Mouse (Mus musculus) mature B cell (primary cell): ENCODE measurements around the gene Olfr132.
"Not testable (repeated sequence)": the region's sequence is repeated elsewhere in the genome, so short reads cannot be mapped to it uniquely, and the experiment has no call there.

ENCODE experiments used
- in situ Hi-C: fragments of 300-500 bp; cut with MboI; formaldehyde crosslinking; loops from 2 replicates; pipeline ENCODE4 v1.14.3; 2019

The Olfr132 gene

DNA sequence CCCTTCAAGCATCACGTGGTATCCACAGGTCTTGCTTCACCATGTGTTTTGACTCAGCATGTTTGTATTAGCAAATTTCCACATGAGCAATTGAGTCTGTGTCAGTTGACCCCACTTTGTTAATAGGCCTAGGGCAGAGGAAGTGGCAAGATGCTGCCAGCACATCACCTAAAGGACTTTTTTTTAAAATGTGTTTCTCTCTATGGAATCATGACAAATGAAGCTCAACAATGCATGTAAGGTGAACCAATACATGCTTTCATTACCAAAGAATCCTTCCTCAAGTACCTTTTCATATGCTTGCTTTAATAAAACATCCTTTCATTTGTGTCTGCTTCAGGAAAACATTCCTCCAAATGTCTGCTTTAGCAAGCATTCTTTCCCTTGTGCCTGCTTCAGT lies at the start of gene Olfr132:
Gene Olfr132 (minus strand): TSS at position 101 of the 400 bp plus-strand sequence.
- in situ Hi-C loops: no loop called here

DNA sequence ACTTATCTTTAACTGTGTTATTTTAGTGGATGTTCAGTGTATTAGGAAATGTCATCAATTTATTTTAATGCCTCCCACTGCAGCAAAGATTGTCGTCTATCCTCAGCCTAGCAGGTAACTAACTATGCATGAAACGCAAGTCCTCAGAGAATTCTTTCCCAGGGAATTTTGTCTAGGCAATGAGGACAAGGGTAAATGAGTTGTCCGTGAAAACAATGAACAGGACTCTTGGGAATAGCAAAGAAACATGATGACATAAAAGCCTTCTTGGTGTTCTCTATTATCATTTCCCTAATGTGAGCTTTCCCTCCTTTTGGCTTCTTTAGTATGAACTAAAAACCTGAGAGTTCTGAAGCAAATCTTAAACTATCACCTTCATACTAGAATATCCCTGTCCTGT lies 36.8 kb upstream of the Olfr132 start, which contains the start of gene Olfr134:
Gene Olfr134 (plus strand): TSS at position 301 of the 400 bp plus-strand sequence.
- in situ Hi-C loops: no loop called here

DNA sequence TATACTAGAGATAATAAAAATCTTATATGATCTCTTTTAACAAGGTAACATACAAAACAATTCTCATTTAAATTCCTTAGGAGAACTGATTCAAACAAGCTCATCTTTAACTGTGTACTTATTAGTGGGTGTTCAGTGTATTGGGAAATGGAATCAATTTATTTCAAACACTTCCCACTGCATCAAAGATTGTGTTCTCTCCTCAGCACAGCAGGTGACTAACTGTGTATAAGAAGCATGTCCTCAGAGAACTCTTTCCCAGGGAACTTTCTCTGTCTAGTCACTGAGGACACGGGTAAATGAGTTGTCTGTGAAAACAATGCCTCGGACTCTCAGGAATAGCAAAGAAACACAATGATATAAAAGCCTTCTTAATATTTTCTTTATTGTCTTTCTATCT lies 10.7 kb upstream of the Olfr132 start, which contains the start of gene Olfr133:
Gene Olfr133 (plus strand): TSS at position 301 of the 400 bp plus-strand sequence.
- in situ Hi-C loops: no loop called here

DNA sequence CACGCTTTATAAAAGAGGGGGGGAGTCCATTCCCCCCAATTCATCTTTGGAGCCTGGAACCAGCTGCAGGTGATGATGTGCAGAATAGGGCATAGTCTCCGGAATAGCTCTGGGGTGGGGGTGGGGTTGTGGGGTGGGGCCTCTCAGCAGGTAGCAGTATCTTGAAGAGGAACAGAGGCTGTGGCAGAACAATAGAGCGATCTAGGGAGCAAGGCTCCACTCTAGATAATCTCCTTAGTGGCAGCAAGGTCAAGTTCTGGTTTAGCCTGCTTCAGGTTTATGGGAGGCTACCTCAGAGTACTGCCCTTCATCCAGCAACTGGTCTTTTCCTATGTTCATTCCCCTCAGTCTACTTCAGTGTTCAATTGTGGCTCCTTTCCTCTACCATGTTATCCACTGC lies 9.0 kb downstream of the Olfr132 start:
- in situ Hi-C loops: not testable (repeated sequence)

DNA sequence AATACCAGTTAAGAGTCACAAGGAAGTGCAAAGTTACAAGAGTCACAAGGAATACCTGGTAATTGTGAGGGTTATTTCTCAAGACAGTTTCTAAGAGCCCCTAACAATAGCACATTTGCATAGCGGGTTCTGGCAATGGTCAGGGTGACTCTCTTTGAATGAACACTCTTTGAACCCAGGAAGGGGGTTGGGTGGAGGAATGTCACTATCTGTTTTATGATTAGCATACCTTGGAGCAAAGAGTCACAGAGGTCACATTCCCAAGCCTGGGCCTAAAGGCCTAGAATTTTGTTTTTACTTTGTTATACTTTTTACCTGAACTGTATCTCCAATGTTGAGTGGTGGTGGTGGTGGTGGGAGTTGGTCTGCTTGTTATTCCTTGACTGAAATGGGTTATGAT lies 10.1 kb downstream of the Olfr132 start:
- in situ Hi-C loops: not testable (repeated sequence)

DNA sequence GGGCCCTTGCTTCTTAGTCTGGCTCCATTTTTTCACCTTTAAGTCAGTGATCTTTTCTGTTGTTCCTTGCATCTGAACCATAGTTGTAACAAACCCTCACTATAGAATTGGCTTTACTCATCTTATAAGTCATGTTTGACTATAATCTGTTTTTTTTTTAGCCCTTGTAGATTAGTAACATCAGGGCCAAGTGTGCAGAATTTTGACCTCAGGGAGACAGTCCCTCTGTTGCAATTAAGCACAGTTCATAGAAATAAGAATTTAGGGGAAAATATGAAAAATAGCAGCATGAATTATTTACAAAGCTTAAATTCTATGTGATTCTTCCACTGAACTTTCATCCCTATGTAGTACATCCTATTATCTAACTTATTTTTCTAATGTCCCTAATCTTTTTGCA lies 45.7 kb downstream of the Olfr132 start, which contains the start of gene Olfr131:
Gene Olfr131 (minus strand): TSS at position 101 of the 400 bp plus-strand sequence.
- in situ Hi-C loops: no loop called here

DNA sequence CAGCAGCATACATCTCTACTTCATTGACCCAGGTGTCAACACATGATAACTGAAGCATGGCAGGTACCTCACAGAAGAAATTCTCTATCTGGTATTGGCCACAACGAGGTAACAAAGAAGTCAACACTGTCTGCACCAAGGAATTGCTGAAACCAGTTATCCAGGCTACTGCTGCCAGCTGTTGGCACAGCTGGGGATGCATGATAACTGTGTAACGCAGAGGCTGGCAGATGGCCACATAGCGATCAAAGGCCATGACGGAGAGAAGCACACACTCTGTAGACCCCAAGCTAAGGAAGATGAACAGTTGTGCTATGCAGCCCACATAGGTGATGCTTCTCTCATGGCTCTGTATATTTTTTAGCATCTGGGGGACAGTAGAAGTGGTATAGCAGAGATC lies 52.0 kb downstream of the Olfr132 start:
- in situ Hi-C loops: no loop called here
